Mouse (Mus musculus): ENCODE results near the gene Klhl24. TPM values are rescaled to one million over a fixed set of nuclear protein-coding genes. Genes with fewer than 3 reads are reported as not detected.

Klhl24 gene
- polyA plus RNA-seq (2016; fragmentation: Nextera tagmentation; extraction: Ambion mirVana) = 34.1 and 38.3 TPM in 2 replicates

DNA sequence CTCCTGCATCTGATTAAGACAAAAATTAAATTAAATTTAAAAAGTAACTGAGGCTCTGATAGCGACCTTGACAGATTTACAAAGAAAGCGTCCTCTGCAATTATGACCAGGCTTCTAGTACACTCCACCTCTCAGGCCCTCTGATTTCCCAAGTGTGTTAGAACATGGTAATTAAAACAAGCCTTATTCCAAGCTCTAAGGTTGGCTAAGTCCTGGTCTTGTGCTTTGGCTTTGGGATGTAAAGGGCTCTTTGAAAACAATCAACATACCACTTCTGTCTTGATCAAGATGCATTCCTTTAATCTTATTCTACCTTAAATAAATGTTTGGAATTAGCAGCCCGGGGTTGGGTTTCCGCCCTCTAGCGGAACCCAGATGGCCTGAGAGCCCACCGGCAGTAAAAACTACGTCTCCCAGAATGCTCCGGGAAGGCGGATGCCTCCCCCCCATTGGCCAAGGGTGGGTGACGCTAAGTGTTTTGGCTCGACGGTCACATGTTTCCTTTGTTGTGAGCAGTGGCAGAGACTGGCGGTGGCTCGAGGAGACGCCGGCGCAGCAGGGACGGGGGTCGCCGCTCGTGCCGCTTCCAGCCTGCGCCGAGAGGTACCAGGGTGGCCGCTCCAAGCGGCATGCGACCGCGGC, at the start of gene Klhl24:
Gene Klhl24 (plus strand): TSS at position 474 of the 642 bp plus-strand sequence.
- Histone ChIP-seq H3K27ac (peak within 1 kb of the TSS; percentile 98), H3K9ac (replicated peaks) (peak within 1 kb of the TSS; percentile 93), H3K4me3 (replicated peaks) (peak within 1 kb of the TSS; percentile 94), H3K27me3 (no peaks in the 10 kb centered on the region), H3K4me1 (replicated peaks) (no peaks in the 10 kb centered on the region), H3K36me3 (0 out of 2 replicates have a peak, but pooled peaks cover 4% of the 10 kb centered on the region), H3K4me2 (peak within 1 kb of the TSS; percentile 57), H3K9me3 (no peaks in the 10 kb centered on the region)
- under 1% methylated on average over 28 of the region's 29 CpGs for WGBS
- peak; percentile 94 for ATAC-seq (ENCODE audit: insufficient number of reproducible peaks, insufficient read depth, low FRiP score, low TSS enrichment, low read depth)

DNA sequence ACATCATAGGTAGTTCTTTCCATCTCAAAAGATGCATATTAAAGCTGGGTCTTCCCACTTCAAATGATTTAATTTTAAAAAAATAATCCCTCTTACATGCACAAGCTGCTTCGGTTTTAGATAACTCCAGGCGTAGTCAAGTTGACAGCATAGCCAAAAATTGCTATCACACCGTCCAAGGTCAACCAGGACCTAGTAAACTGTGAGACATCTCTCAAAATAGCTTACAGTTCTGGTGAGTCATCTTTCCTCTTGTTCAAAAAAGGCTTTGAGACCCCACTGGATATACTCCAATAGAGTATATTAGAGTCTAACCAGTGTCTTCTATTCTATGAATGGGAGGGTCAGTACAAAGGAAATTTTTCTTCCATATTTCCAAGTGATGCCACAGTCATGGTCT, 44.7 kb upstream of the Klhl24 start:
- Histone ChIP-seq H3K36me3 (no peaks in the 10 kb centered on the region), H3K27me3 (no peaks in the 10 kb centered on the region), H3K9ac (replicated peaks) (no peak overlapping the region), H3K27ac (no peak overlapping the region), H3K4me1 (replicated peaks) (no peaks in the 10 kb centered on the region), H3K4me3 (replicated peaks) (no peak overlapping the region), H3K4me2 (no peak overlapping the region), H3K9me3 (no peaks in the 10 kb centered on the region)
- 88% methylated on average over 3 of the region's 3 CpGs for WGBS
- ATAC-seq (ENCODE audit: insufficient number of reproducible peaks, insufficient read depth, low FRiP score, low TSS enrichment, low read depth) = no peak

DNA sequence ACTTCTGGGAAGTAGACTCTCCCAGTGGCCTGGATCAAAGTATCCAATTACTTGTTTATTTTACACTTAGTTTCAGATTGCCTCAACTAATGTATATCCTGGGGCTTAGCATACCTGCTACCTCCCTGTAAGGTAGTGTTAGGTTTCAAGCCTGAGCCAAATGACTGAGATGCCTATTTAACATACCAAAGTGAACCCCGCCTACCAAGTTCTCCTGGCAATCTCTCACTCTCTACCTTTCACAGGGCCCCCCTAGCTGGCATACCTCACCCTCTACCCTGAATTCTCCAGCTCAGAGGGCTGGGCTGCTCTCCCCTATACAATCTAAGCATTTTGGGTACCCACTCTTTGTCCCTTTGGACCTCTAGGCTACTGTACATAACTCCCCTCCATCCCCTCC, 24.6 kb upstream of the Klhl24 start:
- no peaks in the 10 kb centered on the region for H3K36me3 ChIP-seq
- H3K4me3 ChIP-seq (replicated peaks) = no peak overlapping the region
- H3K4me2 ChIP-seq = no peak overlapping the region
- H3K9me3 ChIP-seq = no peaks in the 10 kb centered on the region
- WGBS = 12% methylated on average over 1 of the region's 1 CpGs
- no peak overlapping the region for H3K9ac ChIP-seq (replicated peaks)
- no peaks in the 10 kb centered on the region for H3K27me3 ChIP-seq
- 0 out of 2 replicates have a peak, but pooled peaks cover 5% of the 10 kb centered on the region for H3K4me1 ChIP-seq (replicated peaks)
- H3K27ac ChIP-seq = no peak overlapping the region
- ATAC-seq (ENCODE audit: insufficient number of reproducible peaks, insufficient read depth, low FRiP score, low TSS enrichment, low read depth) = no peak

DNA sequence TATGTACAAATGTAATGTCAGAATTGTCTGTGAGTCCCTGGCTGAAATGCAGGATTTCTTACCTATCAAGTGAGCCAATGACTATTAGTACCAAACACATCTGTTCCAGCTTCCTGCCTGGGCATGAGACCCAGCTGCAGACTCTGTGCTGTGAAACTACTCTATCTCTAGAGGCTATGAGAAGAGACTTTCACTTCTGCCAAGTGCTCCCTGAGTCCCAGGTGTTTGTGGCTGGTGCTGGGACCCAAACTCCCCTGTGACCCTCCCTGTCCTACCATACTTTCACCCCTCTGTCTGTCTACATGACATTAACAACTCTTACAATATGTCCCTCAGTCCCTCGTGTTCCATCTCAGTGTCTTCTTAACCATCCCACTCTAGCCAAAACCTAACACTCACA, 20.7 kb upstream of the Klhl24 start:
- Histone ChIP-seq H3K4me3 (replicated peaks) (no peak overlapping the region), H3K36me3 (no peaks in the 10 kb centered on the region), H3K27ac (no peak overlapping the region), H3K4me1 (replicated peaks) (0 out of 2 replicates have a peak, but pooled peaks cover 5% of the 10 kb centered on the region), H3K27me3 (no peaks in the 10 kb centered on the region), H3K4me2 (no peak overlapping the region), H3K9ac (replicated peaks) (no peak overlapping the region), H3K9me3 (no peaks in the 10 kb centered on the region)
- ATAC-seq (ENCODE audit: insufficient number of reproducible peaks, insufficient read depth, low FRiP score, low TSS enrichment, low read depth) = no peak
- WGBS = 76% methylated on average over 1 of the region's 1 CpGs

DNA sequence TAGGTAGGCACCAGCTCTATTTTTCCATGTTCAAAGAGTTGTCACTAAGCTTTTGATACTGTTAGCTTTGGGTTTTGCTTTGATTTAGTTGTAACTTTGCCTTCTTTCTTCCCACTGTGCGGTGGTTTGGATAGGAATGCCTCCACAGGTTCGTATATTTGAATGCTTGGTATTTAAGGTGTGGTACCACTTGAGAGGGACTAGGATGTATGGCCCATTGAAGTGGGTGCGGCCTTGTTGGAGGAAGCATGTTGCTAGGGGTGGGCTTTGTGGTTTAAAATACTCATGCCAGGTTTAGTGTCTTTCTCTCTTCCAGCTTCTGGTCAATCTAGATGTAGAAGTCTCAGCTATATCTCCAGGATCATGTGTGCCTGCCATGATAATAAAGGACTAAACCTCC, 17.1 kb upstream of the Klhl24 start:
- H3K27me3 ChIP-seq = no peaks in the 10 kb centered on the region
- H3K4me3 ChIP-seq (replicated peaks) = no peak overlapping the region
- H3K36me3 ChIP-seq = no peaks in the 10 kb centered on the region
- no peak for ATAC-seq (ENCODE audit: insufficient number of reproducible peaks, insufficient read depth, low FRiP score, low TSS enrichment, low read depth)
- no peak overlapping the region for H3K4me2 ChIP-seq
- H3K27ac ChIP-seq = no peak overlapping the region
- H3K9me3 ChIP-seq = no peaks in the 10 kb centered on the region
- H3K4me1 ChIP-seq (replicated peaks) = no peaks in the 10 kb centered on the region
- no peak overlapping the region for H3K9ac ChIP-seq (replicated peaks)
- WGBS = 93% methylated on average over 3 of the region's 3 CpGs

DNA sequence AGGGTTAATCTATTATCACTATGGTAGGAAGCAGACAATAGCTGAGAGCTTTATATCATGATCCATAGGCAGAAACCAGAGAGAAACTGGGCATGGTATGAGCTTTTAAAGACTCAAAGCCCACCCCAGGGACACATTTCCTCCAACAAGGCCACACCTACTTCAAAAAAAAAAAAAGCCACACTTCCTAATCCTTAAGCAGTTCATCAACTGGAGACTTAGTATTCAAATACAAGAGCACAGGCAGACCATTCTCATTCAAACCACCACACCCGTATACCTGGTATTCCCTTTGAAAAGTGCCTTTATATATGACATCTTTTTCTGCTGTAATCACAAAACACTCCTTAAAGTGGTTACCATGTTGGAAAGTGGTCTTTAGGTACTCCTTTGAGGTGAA, 12.7 kb upstream of the Klhl24 start:
- Histone ChIP-seq H3K4me2 (no peak overlapping the region), H3K36me3 (no peaks in the 10 kb centered on the region), H3K27ac (no peak overlapping the region), H3K27me3 (no peaks in the 10 kb centered on the region), H3K9me3 (no peaks in the 10 kb centered on the region), H3K4me3 (replicated peaks) (no peak overlapping the region), H3K4me1 (replicated peaks) (no peaks in the 10 kb centered on the region), H3K9ac (replicated peaks) (no peak overlapping the region)
- ATAC-seq (ENCODE audit: insufficient number of reproducible peaks, insufficient read depth, low FRiP score, low TSS enrichment, low read depth) = no peak
- 84% methylated on average over 1 of the region's 1 CpGs for WGBS

DNA sequence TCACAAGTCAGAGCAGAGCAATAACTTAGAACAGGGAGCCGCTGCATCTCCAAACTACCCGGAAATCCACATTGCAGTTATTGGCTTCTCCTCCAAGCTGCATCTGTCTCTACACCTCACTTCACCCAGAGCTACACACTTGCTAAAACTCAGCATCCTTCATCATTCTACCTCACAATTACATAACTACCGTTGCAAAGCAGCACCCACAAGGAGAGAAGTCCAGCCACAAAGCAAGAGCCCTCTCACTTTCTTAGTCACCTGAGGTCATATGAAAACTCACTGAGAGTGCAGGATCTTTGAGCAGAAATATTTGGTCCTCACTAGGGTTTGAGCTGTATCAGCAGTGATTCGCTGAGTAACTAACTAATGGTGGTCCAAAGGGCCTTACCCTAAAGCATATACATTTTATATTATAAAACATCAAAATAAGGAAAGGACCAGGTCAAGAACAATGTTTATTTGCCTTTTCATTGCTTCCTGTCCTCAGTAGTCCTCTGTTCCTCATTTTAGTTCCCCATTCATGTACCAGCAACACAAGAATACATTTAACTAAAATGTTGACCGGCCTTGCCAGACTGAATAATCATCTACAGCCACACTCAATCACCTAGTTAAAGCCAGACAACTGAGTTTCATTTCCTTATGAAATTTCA, 12.0 kb upstream of the Klhl24 start:
- Histone ChIP-seq H3K4me2 (no peak overlapping the region), H3K4me3 (replicated peaks) (no peak overlapping the region), H3K27ac (no peak overlapping the region), H3K9ac (replicated peaks) (no peak overlapping the region), H3K36me3 (no peaks in the 10 kb centered on the region), H3K27me3 (no peaks in the 10 kb centered on the region), H3K4me1 (replicated peaks) (no peaks in the 10 kb centered on the region), H3K9me3 (no peaks in the 10 kb centered on the region)
- no peak for ATAC-seq (ENCODE audit: insufficient number of reproducible peaks, insufficient read depth, low FRiP score, low TSS enrichment, low read depth)
- WGBS = 84% methylated on average over 5 of the region's 5 CpGs

DNA sequence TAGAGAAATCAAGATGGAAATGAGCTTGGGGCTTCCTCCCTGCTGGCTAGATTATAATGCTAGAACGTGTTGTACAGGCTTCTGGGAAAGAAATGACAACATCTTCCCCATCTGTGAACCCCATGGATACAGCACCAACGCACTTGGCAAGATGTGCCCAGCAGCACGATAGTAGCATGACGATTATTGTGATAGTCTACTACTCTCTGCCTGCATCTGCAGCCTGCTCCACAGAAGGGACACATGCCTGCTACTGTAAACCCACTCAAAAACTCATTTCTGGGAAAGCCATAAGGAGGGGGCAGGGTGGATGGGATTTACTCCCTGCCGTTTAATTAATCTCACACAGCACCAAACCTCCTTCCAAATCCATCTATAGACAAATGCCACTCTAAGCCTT, 10.4 kb upstream of the Klhl24 start:
- H3K4me3 ChIP-seq (replicated peaks) = no peak overlapping the region
- H3K27me3 ChIP-seq = no peaks in the 10 kb centered on the region
- H3K4me1 ChIP-seq (replicated peaks) = no peaks in the 10 kb centered on the region
- no peak overlapping the region for H3K27ac ChIP-seq
- no peak overlapping the region for H3K9ac ChIP-seq (replicated peaks)
- no peaks in the 10 kb centered on the region for H3K36me3 ChIP-seq
- H3K9me3 ChIP-seq = no peaks in the 10 kb centered on the region
- H3K4me2 ChIP-seq = no peak overlapping the region
- ATAC-seq (ENCODE audit: insufficient number of reproducible peaks, insufficient read depth, low FRiP score, low TSS enrichment, low read depth) = no peak
- WGBS = 89% methylated on average over 5 of the region's 5 CpGs

DNA sequence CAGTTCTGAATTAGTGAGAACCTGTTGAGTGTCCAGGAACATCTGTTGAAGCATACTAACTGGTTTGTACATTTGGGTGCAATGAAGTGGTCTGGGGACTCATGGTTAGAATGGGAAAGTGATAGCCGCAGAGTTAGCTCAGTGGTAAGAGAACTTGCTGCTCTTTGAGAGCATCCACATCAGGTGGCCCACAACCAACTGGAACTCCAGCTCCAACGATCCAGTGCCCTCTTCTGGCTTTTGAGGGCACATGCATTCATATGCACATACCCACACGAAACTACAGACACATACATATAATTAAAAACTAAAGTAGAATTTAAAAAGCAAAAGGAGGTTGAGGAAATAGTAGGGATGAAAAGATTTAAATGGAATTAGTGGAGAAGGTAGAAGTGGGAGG, 7.7 kb upstream of the Klhl24 start:
- H3K9ac ChIP-seq (replicated peaks) = no peak overlapping the region
- H3K27me3 ChIP-seq = no peaks in the 10 kb centered on the region
- WGBS = 92% methylated on average over 3 of the region's 3 CpGs
- no peak for ATAC-seq (ENCODE audit: insufficient number of reproducible peaks, insufficient read depth, low FRiP score, low TSS enrichment, low read depth)
- H3K4me1 ChIP-seq (replicated peaks) = no peaks in the 10 kb centered on the region
- no peak overlapping the region for H3K4me2 ChIP-seq
- no peak overlapping the region for H3K27ac ChIP-seq
- H3K9me3 ChIP-seq = no peaks in the 10 kb centered on the region
- no peak overlapping the region for H3K4me3 ChIP-seq (replicated peaks)
- no peaks in the 10 kb centered on the region for H3K36me3 ChIP-seq

DNA sequence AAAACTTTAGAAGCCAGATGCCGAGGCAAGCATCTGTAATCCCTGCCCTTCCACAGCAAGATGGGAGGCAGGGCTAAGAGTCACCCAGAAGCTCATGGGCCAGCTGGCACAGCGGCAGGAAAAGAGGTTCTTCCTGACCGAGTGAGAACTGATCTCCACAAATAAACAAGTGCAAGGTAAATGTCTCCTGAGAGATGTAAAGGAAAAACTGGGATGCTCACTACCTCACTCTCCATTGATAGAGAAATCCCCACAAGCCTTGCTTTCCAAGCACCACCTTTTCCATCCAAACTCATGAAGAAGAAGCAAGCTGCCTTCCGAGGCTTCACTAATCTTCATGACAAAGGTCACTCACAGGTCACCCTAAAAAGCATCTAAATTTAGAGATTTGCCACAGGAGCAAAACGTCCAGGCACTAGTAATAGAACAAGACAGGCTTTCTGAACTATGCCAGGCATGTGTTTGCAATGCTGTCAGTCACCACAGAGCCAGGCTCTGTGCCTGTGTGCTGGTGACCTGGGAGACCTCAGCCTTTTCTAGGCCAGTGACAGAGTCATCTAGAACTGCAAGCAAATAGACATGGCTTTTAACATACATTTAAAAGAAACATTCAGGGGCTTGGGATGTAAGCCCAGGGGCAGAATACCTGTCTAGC, 6.3 kb upstream of the Klhl24 start:
- no peaks in the 10 kb centered on the region for H3K4me1 ChIP-seq (replicated peaks)
- H3K4me3 ChIP-seq (replicated peaks) = no peak overlapping the region
- H3K4me2 ChIP-seq = no peak overlapping the region
- H3K9ac ChIP-seq (replicated peaks) = no peak overlapping the region
- no peaks in the 10 kb centered on the region for H3K9me3 ChIP-seq
- H3K27me3 ChIP-seq = no peaks in the 10 kb centered on the region
- H3K36me3 ChIP-seq = no peaks in the 10 kb centered on the region
- H3K27ac ChIP-seq = no peak overlapping the region
- 23% methylated on average over 5 of the region's 5 CpGs for WGBS
- ATAC-seq (ENCODE audit: insufficient number of reproducible peaks, insufficient read depth, low FRiP score, low TSS enrichment, low read depth) = no peak

DNA sequence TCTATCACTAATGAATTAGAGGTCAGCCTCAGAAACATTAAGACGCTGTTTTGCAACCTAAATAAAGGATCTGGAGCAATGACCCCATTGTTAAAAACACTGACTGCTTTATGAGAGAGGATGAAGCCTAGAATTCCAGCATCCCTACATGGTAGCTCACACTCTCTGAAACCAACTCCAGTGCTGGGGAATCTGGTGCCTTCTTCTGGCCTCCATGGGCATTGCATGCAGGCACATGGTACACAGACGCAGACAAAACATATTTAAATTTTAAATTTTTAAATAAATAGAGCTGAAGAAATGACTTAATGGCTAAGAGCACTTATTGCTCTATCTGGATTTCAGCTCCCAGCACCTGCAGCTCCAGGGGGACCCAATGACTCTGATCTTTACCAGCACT, 1.4 kb upstream of the Klhl24 start:
- H3K27ac ChIP-seq = no peak overlapping the region
- H3K27me3 ChIP-seq = no peaks in the 10 kb centered on the region
- 0 out of 2 replicates have a peak, but pooled peaks cover 4% of the 10 kb centered on the region for H3K36me3 ChIP-seq
- no peak overlapping the region for H3K4me3 ChIP-seq (replicated peaks)
- no peaks in the 10 kb centered on the region for H3K4me1 ChIP-seq (replicated peaks)
- no peak overlapping the region for H3K9ac ChIP-seq (replicated peaks)
- WGBS = 75% methylated on average over 2 of the region's 2 CpGs
- no peak overlapping the region for H3K4me2 ChIP-seq
- H3K9me3 ChIP-seq = no peaks in the 10 kb centered on the region
- ATAC-seq (ENCODE audit: insufficient number of reproducible peaks, insufficient read depth, low FRiP score, low TSS enrichment, low read depth) = no peak

Data from limb, embryonic 12.5 days (tissue).